Mouse (Mus musculus) megakaryocyte, embryonic 14.5 days (primary cell): ENCODE data around the gene Megf8.

Source experiments
- FLI1 ChIP-seq: IDR thresholded peaks from 2 replicates; pipeline ENCODE4 v1.6.1; 2012; ENCODE audit warnings: low read length, inconsistent platforms, mixed read lengths
- GATA1 ChIP-seq: IDR thresholded peaks from 3 replicates; pipeline ENCODE4 v1.6.1; 2012; ENCODE audit warnings: mixed read lengths, low read length, inconsistent platforms, borderline replicate concordance

- TF ChIP-seq FLI1 (no peak), GATA1 (no peak)
Measured at GRCm38 (mm10) chr7:25285511-25286238, 31.3 kb upstream of the Megf8 start.
